ENCODE assay signal across 9 mouse cellular contexts in genomic region chr8:80710670-80711400, GRCm38 (mm10). TPM values are rescaled to one million over a fixed set of nuclear protein-coding genes. Genes with fewer than 3 reads are reported as not detected.
DNase-seq lines count a peak whose midpoint lies in the region; ATAC-seq and TF ChIP-seq lines count a peak whose summit lies in the region.
"Had no signal": no experiment of that assay in that cellular context is flagged by ENCODE, and none has a peak within 500 bp of the region (broad histone marks: within the 10 kb centered on the region; RNA-seq: fewer than 3 reads in every experiment).

No protein-coding gene starts in this region.

- no peak for ATAC-seq in cerebellum, adult (ENCODE audit: insufficient number of reproducible peaks, low FRiP score, low TSS enrichment)

- H3K4me3 ChIP-seq in heart, adult 2 months, result no peak overlapping the region
- H3K4me3 ChIP-seq: megakaryocyte, embryonic 14.5 days had no signal

- no peak for TF ChIP-seq POLR2A in heart, adult 2 months (IDR thresholded peaks at IDR 0.05; ENCODE audit: insufficient read depth, low read depth, low read length)

- peaks cover 4% of the 10 kb centered on the region for H3K36me3 ChIP-seq in heart, adult 2 months (ENCODE audit: control insufficient read depth, insufficient read depth, low read length)
- peaks cover 24% of the 10 kb centered on the region for H3K36me3 ChIP-seq in splenic B cell, adult 2 months (ENCODE audit: control insufficient read depth, insufficient read depth, low read length, poor library complexity, severe bottlenecking)

- no peak overlapping the region for H3K9ac ChIP-seq in heart, adult 2 months (ENCODE audit: low read depth, low read length)

- TF ChIP-seq CTCF in heart, adult 2 months (IDR thresholded peaks at IDR 0.05), result peak; percentile 37

- H3K79me2 ChIP-seq in heart, adult 2 months (replicated peaks; ENCODE audit: control insufficient read depth, insufficient read depth, low read length), result no peaks in the 10 kb centered on the region

- intact Hi-C loops in heart, adult 2 months (cut with DNase I), result no loop called here
- intact Hi-C loops in heart, postnatal 25 days (cut with DNase I), result no loop called here

- 73% methylated on average over 4 of the region's 4 CpGs for WGBS in heart, adult 2 months

- TF ChIP-seq EP300 in heart, adult 2 months (IDR thresholded peaks at IDR 0.05; ENCODE audit: insufficient read depth, low read depth, low read length), result no peak

- H3K27me3 ChIP-seq in heart, adult 2 months (ENCODE audit: control insufficient read depth, insufficient read depth, low read length), result no peaks in the 10 kb centered on the region
- no peaks in the 10 kb centered on the region for H3K27me3 ChIP-seq in splenic B cell, adult 2 months (ENCODE audit: control insufficient read depth, insufficient read depth, low read length, poor library complexity, severe bottlenecking)
- H3K27me3 ChIP-seq: megakaryocyte, embryonic 14.5 days had no signal

- no peak overlapping the region for H3K27ac ChIP-seq in heart, adult 2 months

- DNase-seq in heart, adult 2 months, result no peak
- DNase-seq in heart, postnatal 25 days (ENCODE audit: low spot score), result no peak
- peak; percentile 15 for DNase-seq in thymus, postnatal 0 days (ENCODE audit: low spot score)
- DNase-seq in thymus, postnatal 25 days, result no peak
- peak; percentile 46 for DNase-seq in c-Kit-positive CD71-positive TER-119-positive erythroid progenitor cells, embryonic 14.5 days (ENCODE audit: low spot score)
- DNase-seq in splenic B cell, adult 2 months (ENCODE audit: low read depth, low spot score), result peak; percentile 21
- no peak for DNase-seq in right cerebral cortex, adult 18-20 months

- no peaks in the 10 kb centered on the region for H3K4me1 ChIP-seq in heart, adult 2 months (ENCODE audit: control insufficient read depth, insufficient read depth, low read length)

RNA-seq across cellular contexts. Expression of gene Smarca5, which starts 28.5 kb away (rescaled TPM):
- 10 to 100 TPM; 37.9 to 43.5 TPM for total RNA-seq in heart, adult 2 months (2021)
- 3.5 and 7.8 TPM in 2 replicates for polyA plus RNA-seq in heart, adult 2 months (2012; rRNA removed)
- total RNA-seq in heart, postnatal 25 days (2021), result 10 to 100 TPM; 34.5 to 43.3 TPM
- 86.7 and 91.3 TPM in 2 replicates for polyA plus RNA-seq in thymus, postnatal 0 days (2015; fragmentation: Nextera tagmentation; extraction: Ambion mirVana)

Comparison
In these comparisons a context has a peak if more than half of its experiments do, and no peak if none do; other contexts are left out.
1. DNase-seq: peak in thymus, postnatal 0 days (single experiment), c-Kit-positive CD71-positive TER-119-positive erythroid progenitor cells, embryonic 14.5 days (single experiment) and splenic B cell, adult 2 months (single experiment); none in heart, adult 2 months (0 of 2), heart, postnatal 25 days (single experiment), thymus, postnatal 25 days (single experiment) and right cerebral cortex, adult 18-20 months (single experiment).